Mouse (Mus musculus): ENCODE data around the gene Trpm3.

GRCm38 (mm10) chr19:22132626-22133025, 6.2 kb upstream of the Trpm3 start:
- TF ChIP-seq CTCF (IDR thresholded peaks at IDR 0.05; ENCODE audit: control insufficient read depth, insufficient read depth, insufficient replicate concordance, low read depth, low read length) (no peak), POLR2A (IDR thresholded peaks at IDR 0.05; ENCODE audit: control insufficient read depth, low read depth, low read length) (no peak)
